Mouse (Mus musculus) kidney, embryonic 16.5 days (tissue): ENCODE results near the gene Nlgn2. TPM values are rescaled to one million over a fixed set of nuclear protein-coding genes. Genes with fewer than 3 reads are reported as not detected.

ENCODE experiments used
- ATAC-seq: fragments of 200-750 bp; cut with Nextera tagmentation; 2 replicates; pipeline ENCODE4 v1.8.0; 2017; ENCODE audit warnings: moderate TSS enrichment; ENCODE audit not compliant: low FRiP score, low TSS enrichment
- H3K27ac ChIP-seq: fragments of 300-500 bp; sonication (generic); 2 replicates; pipeline ENCODE4 v1.5.1; 2014; ENCODE audit warnings: low read length
- H3K27me3 ChIP-seq: fragments of 300-500 bp; sonication (generic); 2 replicates; pipeline ENCODE4 v1.6.1; 2014; ENCODE audit warnings: low read length, control low read depth, mixed read lengths; ENCODE audit not compliant: insufficient read depth
- H3K36me3 ChIP-seq: fragments of 300-500 bp; sonication (generic); 2 replicates; pipeline ENCODE4 v1.6.1; 2014; ENCODE audit warnings: low read length, control low read depth, mixed read lengths; ENCODE audit not compliant: insufficient read depth
- H3K4me1 ChIP-seq: fragments of 300-500 bp; sonication (generic); 2 replicates; pipeline ENCODE4 v1.6.1; 2014; ENCODE audit warnings: low read length, control low read depth, mixed read lengths; ENCODE audit not compliant: insufficient read depth
- H3K4me2 ChIP-seq: fragments of 300-500 bp; sonication (generic); replicated peaks from 2 replicates; pipeline ENCODE4 v1.6.1; 2014; ENCODE audit warnings: low read depth, low read length
- H3K4me3 ChIP-seq: fragments of 300-500 bp; sonication (generic); 2 replicates; pipeline ENCODE4 v1.5.1; 2014; ENCODE audit warnings: mild to moderate bottlenecking, low read length
- H3K9ac ChIP-seq: fragments of 300-500 bp; sonication (generic); replicated peaks from 2 replicates; pipeline ENCODE4 v1.6.1; 2014; ENCODE audit warnings: low read length
- H3K9me3 ChIP-seq: fragments of 300-500 bp; sonication (generic); 2 replicates; pipeline ENCODE4 v1.6.1; 2016; ENCODE audit warnings: low read length, control low read depth
- WGBS: fragments of 180-500 bp; shearing (Covaris S2); extraction: QIAGEN DNeasy Blood & Tissue Kit; methylation state at CpG from one replicate; pipeline ENCODE4 v1.1.7; 2014; 5-methylcytosine and 5-hydroxymethylcytosine counted together
- polyA plus RNA-seq: library from polyadenylated mRNA; unstranded; fragments of >200 nt; fragmentation: Nextera tagmentation; extraction: Ambion mirVana; gene quantifications from 2 replicates; pipeline ENCODE4 v1.2.1, GENCODE M21; 2015

The Nlgn2 gene
- 6.0 and 6.6 TPM in 2 replicates for polyA plus RNA-seq

DNA sequence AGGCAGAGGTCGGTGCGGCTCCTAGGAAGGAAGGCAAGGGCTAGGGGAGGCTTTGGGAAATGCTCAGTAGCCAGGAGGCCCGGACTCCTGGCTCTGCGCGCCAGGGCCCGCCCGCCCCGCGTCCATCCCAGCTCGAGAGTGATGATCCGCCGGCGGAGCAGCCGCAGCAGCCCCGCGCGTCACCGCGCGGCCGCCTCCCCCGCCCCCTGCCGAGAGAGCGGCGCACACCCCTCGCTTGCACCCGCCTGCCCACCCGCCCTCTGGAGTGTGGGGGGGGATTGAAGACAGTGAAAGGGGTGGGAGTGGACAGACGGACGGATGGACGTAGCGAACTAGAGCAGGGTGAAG is at the start of gene Nlgn2:
TSS of gene Nlgn2 (minus strand) at position 181 of the 348 bp plus-strand sequence.
- Histone ChIP-seq H3K9me3 (no peaks in the 10 kb centered on the region), H3K4me2 (peak within 1 kb of the TSS; percentile 98), H3K27me3 (no peaks in the 10 kb centered on the region; the same call in 1 of the 2 replicates), H3K9ac (peak within 1 kb of the TSS; percentile 76), H3K4me1 (peaks cover 46% of the 10 kb centered on the region), H3K27ac (peak within 1 kb of the TSS; percentile 93), H3K4me3 (peak within 1 kb of the TSS; percentile 66), H3K36me3 (0 out of 2 replicates have a peak, but pooled peaks cover 9% of the 10 kb centered on the region)
- WGBS = 1% methylated on average over 32 of the region's 32 CpGs
- no peak; the same call in 1 of the 2 replicates for ATAC-seq

DNA sequence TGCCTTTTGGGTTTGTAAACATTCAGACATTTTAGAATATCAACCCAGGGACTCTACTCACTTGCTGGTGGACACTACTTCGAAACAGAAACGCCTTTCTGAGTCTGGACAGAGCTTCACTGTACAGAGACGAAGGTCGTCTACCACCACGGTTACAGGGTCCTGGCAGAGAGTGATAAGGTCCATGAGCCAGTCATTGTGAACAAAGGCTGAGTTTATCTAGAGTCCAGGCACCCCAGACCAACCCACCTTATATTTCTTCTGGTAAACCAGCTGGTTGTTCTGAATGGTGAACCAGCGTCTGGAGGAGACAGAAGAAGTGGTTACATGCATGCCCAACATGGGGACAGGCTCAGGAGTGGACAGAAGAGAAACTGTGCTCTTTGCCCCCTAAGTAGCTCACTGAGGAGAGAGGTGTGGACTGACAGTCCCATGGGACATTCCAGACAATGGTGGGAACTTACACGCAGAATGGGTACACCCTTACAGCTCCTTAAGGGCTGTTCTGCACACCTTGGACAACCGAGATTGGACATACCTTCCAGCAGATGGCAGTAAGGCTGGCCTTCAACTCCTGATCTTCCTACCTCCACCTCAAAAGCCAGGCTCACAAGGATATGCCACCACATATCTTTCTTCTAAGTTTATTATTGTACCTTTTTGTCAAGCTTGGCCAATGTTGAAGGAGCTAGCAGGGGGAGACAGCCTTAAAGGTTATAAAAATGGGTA is 49.5 kb upstream of the Nlgn2 start:
- no peak overlapping the region for H3K27ac ChIP-seq
- 0 out of 2 replicates have a peak, but pooled peaks have one; percentile 46 for ATAC-seq
- no peak overlapping the region for H3K4me2 ChIP-seq
- H3K27me3 ChIP-seq = no peaks in the 10 kb centered on the region
- no peak overlapping the region for H3K4me3 ChIP-seq
- H3K9me3 ChIP-seq = no peaks in the 10 kb centered on the region
- no peak overlapping the region for H3K9ac ChIP-seq
- peaks cover 9% of the 10 kb centered on the region for H3K4me1 ChIP-seq
- no peaks in the 10 kb centered on the region for H3K36me3 ChIP-seq
- WGBS = 69% methylated on average over 8 of the region's 8 CpGs

DNA sequence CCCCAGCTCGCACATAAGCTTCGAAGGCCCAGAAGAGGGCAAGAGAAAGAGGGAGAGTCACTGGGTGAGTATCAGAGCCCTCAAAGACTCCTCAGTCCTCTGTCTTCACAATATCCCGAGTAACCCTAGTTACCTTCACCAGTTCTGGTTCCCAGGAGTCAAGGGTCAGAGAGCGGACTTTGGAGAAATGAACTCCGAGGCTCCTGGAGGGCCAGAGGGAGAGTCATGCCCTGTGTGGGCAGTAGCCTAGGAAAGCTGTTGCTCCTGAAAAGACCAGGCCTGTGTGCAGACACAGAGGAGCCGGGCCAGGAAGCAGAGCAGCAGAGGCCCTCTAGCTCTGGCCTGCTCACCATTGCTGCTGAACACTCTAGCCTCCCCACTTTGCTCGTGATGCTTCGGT is 47.1 kb upstream of the Nlgn2 start:
- 0 out of 2 replicates have a peak overlapping the region, but pooled peaks have one; percentile 5 for H3K4me2 ChIP-seq
- H3K4me1 ChIP-seq = peaks cover 14% of the 10 kb centered on the region
- WGBS = 68% methylated on average over 8 of the region's 8 CpGs
- H3K9me3 ChIP-seq = no peaks in the 10 kb centered on the region
- ATAC-seq = no peak
- H3K36me3 ChIP-seq = no peaks in the 10 kb centered on the region
- H3K27ac ChIP-seq = peak overlapping the region; percentile 14; the same call in 1 of the 2 replicates
- H3K4me3 ChIP-seq = no peak overlapping the region
- no peaks in the 10 kb centered on the region for H3K27me3 ChIP-seq
- peak overlapping the region; percentile 14; the same call in 1 of the 2 replicates for H3K9ac ChIP-seq

DNA sequence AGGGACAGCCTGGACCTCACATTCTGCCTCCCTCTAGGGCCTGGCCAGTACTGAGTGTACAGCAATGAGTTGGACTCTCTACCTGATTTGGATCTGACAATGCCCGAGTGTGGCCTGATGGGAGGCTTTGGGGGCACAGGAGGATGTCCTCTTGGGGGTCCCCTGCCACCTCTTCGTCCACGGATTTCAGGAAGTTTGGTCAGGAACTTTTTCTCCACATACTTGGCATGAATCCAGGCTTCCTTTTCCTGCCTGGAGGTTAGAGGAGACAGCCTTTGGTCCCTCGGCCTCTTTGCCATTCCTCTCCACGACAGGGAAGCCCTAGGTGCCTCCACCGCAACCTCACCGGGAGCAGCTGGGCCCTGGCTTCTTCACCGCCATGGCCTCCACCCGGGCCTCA is 46.7 kb upstream of the Nlgn2 start:
- Histone ChIP-seq H3K4me1 (peaks cover 19% of the 10 kb centered on the region), H3K9ac (0 out of 2 replicates have a peak overlapping the region, but pooled peaks have one; percentile 14), H3K27me3 (no peaks in the 10 kb centered on the region), H3K9me3 (no peaks in the 10 kb centered on the region), H3K36me3 (no peaks in the 10 kb centered on the region), H3K4me2 (0 out of 2 replicates have a peak overlapping the region, but pooled peaks have one; percentile 5), H3K4me3 (no peak overlapping the region), H3K27ac (peak overlapping the region; percentile 14; the same call in 1 of the 2 replicates)
- no peak for ATAC-seq
- 58% methylated on average over 9 of the region's 9 CpGs for WGBS

DNA sequence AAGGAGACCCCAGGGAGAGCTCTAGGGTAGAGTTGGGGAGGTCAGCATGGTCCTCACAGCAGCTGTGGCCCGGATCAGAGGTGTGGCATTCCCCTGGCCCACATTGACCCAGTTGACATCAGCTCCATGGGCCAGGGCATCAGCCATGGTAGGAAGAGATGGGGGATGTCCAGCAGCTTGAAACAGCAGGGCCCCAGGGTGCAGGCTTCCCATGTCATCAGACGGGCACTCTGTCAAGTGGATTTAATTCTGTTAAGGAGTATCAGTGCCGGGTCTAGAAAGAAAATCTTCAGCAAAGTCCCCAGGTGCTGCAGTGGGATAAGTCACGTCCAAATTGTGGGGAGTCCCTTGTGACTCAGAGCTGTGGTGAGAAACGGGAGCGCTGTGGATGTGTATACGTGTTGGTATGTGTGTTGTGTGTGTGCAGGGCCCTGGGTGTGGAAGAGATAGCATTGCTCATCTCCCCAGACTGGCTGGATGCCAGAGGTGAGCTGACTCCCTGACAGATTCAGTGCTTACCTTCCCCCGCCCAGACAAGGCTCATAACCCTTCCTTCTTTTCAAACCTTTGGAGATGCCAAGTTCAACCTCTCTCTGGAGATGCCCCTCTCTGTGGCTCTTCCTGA is 46.1 kb upstream of the Nlgn2 start:
- 87% methylated on average over 8 of the region's 8 CpGs for WGBS

DNA sequence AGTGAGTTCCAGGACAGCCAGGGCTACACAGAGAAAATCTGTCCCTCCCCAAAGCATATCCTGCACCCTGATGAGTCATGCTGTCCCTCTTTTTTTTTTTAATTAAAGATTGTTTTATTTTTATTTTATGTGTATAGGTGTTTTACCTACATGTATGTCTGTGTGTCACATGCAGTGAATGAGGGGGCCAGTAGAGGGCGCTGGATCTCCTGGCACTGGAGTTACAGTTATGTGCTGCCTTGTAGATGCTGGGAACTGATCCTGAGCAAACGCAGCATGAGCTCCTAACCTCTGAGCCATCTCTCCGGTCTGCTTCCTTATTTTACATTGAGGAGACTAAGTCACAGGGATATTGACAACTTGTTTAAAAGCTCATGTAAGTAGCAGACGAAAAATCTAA is 45.5 kb upstream of the Nlgn2 start:
- H3K9me3 ChIP-seq = no peaks in the 10 kb centered on the region
- no peak overlapping the region for H3K4me2 ChIP-seq
- no peaks in the 10 kb centered on the region for H3K36me3 ChIP-seq
- peaks cover 30% of the 10 kb centered on the region for H3K4me1 ChIP-seq
- H3K27me3 ChIP-seq = no peaks in the 10 kb centered on the region
- no peak overlapping the region for H3K4me3 ChIP-seq
- 66% methylated on average over 4 of the region's 4 CpGs for WGBS
- no peak for ATAC-seq
- no peak overlapping the region for H3K9ac ChIP-seq
- no peak overlapping the region for H3K27ac ChIP-seq

More for the DNA sequence above, 46.1 kb upstream of the Nlgn2 start:
- H3K9ac ChIP-seq = no peak overlapping the region
- H3K4me2 ChIP-seq = no peak overlapping the region
- no peaks in the 10 kb centered on the region for H3K36me3 ChIP-seq
- H3K9me3 ChIP-seq = no peaks in the 10 kb centered on the region
- H3K27me3 ChIP-seq = no peaks in the 10 kb centered on the region
- no peak for ATAC-seq
- H3K27ac ChIP-seq = no peak overlapping the region; the same call in 1 of the 2 replicates
- peaks cover 25% of the 10 kb centered on the region for H3K4me1 ChIP-seq
- H3K4me3 ChIP-seq = no peak overlapping the region

DNA sequence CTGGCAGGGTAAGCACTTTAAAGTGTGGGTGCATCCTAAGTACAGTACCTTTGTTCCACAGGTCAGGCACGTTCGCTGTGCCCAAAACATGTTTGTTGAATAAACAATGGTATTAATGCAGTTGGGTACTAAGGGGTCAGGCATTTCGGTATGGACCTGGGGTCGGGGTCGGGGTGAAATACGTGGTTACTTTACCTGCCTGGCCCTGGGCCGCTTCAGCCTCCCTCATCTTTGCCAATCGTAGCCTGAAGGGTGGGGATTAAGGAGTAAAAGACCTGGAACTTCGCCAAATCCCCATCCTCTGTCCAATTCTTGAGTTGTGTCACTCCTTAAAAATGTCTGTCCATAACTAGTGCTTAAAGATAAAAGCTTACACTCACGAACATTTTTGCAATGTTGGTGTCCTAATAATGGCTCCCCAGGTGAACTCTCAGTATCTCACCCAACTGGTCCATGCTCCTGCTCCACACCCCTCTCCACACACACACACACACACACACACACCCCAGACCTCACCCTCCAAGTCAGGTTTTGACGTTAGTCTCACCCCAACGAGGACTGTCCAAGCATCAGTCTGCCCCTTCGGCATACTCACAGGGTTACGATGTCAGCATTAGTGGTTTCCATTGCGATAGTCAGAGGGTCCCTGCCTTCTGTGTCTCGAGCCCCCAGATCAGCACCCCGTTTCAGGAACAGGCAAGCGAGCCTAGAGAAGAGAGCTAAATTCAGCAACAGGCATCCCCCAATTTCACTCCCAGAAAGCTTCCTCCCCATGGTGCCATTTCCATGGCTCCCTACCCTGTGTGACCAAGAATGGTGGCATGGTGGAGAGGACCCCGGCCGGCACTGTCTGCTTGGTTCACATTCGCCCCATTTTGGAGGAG is 44.4 kb upstream of the Nlgn2 start:
- H3K4me3 ChIP-seq = peak overlapping the region; percentile 65
- H3K9me3 ChIP-seq = no peaks in the 10 kb centered on the region
- peak overlapping the region; percentile 98 for H3K27ac ChIP-seq
- peak overlapping the region; percentile 55 for H3K4me2 ChIP-seq
- no peaks in the 10 kb centered on the region for H3K27me3 ChIP-seq
- H3K9ac ChIP-seq = peak overlapping the region; percentile 63
- peak; percentile 1; the same call in 1 of the 2 replicates for ATAC-seq
- 57% methylated on average over 21 of the region's 21 CpGs for WGBS
- no peaks in the 10 kb centered on the region for H3K36me3 ChIP-seq
- H3K4me1 ChIP-seq = peaks cover 39% of the 10 kb centered on the region

DNA sequence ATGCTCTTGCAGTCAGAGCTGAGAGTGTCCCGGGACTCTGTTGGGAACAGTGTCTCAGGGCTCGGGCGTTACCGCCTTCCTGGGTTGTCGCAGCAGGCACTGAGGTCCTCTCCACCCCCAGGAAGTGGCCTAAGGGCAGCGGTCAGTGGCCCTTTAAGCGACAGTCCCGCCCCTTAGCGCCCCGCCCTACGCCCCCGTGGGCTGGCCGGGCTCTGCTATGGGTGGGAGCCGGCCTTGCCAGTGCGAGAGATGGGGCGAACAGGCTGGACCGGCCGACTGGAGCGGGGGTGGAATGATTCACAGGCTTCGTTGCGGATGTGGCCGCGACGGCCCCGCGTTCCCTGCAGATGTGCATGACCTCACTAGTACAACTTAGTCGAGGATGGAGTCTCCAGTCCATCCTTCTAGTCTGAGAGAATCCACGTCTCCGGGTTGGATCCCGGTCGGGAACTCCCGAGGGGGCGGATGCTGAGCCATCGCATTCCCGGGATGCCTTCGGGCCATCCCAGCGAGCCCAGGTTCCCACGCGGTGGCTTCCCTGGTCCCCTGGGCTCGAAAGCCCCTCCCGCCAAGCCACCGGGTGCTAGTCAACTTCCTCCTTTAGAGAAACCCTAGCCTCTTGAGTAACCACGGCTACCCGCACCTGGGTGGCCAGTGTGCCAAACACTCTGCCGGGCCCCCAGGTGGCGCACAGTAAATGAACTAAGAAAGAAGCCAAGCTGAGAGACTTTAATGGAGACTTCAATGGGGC is 43.4 kb upstream of the Nlgn2 start, which contains the start of gene Kctd11:
TSS of gene Kctd11 (minus strand) at position 554 of the 751 bp plus-strand sequence.
- Histone ChIP-seq H3K4me3 (peak within 1 kb of the TSS; percentile 65), H3K27me3 (no peaks in the 10 kb centered on the region), H3K36me3 (no peaks in the 10 kb centered on the region), H3K9ac (peak within 1 kb of the TSS; percentile 63), H3K9me3 (no peaks in the 10 kb centered on the region), H3K27ac (peak within 1 kb of the TSS; percentile 98), H3K4me1 (peaks cover 48% of the 10 kb centered on the region), H3K4me2 (peak within 1 kb of the TSS; percentile 55)
- peak; percentile 93 for ATAC-seq
- under 1% methylated on average over 46 of the region's 46 CpGs for WGBS

DNA sequence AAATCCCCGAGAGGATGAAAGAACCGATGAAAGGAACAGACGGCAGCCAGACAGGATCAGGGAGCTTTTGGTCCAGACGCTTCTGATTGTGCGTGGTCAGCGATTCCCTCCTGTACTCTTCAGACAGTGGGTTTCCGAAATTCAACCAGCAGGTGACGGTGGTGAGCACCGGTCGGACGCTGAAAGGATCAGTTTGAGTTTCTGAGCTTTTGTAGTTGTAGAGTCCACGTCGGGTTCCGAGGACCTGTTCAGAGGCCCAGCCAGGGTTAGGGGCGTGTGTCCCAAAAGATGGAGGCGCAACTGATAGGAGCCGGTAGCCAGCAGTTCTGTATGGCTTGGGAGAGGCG is 42.9 kb upstream of the Nlgn2 start:
- peak; percentile 49; the same call in 1 of the 2 replicates for ATAC-seq
- Histone ChIP-seq H3K9ac (peak overlapping the region; percentile 63), H3K27ac (peak overlapping the region; percentile 98), H3K36me3 (no peaks in the 10 kb centered on the region), H3K27me3 (no peaks in the 10 kb centered on the region), H3K4me3 (peak overlapping the region; percentile 65), H3K4me1 (peaks cover 52% of the 10 kb centered on the region), H3K4me2 (peak overlapping the region; percentile 55), H3K9me3 (no peaks in the 10 kb centered on the region)
- WGBS = 0% methylated on average over 18 of the region's 18 CpGs
